Mouse (Mus musculus) embryo, embryonic 10 days (tissue): Measurements from ENCODE around the gene Skap1.

Experiments used
- DNase-seq: peaks from one replicate; pipeline ENCODE4 v3.0.0-alpha.2; 2015; ENCODE audit warnings: low spot score

Skap1 gene

DNA sequence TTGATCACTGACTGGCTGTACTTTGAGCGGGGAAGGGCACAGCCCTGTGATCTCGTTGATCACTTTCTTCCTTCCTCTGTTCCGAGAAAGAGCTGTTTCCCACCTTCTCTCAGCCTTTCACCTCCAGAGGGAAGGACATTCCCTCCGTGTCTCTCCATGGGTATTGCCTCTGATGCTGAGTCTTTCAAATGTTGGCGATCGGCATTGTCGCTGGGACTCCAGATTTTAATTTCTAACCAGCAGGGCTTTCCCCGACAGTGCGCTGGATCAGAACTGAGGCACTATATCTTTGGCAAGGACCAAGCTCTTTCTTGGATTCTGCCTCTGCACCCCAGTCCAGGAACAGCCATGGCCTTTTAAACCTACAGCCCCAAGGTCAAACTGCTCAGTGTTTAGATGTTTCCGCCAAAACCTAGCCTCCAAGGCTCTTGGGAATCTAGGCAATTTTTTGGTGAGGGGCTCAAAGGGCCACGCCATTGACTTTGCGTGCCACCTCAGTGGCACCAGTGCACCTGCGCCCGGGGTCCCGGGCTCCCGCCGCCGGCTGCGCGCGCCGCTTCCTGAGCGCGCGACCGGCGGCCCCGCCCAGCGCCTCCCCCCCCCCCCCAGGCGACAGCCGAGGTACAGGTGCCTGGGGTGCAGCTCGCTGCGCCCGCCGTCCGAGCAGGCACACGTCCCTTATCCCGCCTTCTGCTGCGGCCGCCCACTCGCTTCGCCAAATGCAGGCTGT, at the start of gene Skap1:
Skap1 (plus strand) TSS at position 608 of the 730 bp plus-strand sequence.
- DNase-seq: peak; percentile 28

DNA sequence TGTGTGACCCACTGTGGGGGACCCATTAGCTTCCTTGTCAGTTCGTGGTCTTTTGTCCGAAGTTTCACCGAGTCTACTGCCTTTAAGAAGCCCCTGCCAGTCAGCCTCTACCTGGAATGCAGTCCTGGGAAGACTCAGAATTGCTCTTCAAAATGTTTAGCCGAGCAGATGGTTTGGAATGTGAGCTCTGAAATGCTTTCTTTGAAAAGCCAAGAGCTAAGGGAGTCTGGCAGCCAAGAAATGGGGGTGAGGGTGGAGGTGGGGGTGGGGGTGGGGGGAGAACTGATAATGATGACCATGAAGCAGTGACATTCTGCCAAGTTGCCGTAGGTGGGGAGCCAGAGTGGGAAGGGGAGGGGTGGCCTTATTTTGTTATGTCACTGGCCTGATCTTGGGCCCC, 43.3 kb upstream of the Skap1 start:
- no peak for DNase-seq

DNA sequence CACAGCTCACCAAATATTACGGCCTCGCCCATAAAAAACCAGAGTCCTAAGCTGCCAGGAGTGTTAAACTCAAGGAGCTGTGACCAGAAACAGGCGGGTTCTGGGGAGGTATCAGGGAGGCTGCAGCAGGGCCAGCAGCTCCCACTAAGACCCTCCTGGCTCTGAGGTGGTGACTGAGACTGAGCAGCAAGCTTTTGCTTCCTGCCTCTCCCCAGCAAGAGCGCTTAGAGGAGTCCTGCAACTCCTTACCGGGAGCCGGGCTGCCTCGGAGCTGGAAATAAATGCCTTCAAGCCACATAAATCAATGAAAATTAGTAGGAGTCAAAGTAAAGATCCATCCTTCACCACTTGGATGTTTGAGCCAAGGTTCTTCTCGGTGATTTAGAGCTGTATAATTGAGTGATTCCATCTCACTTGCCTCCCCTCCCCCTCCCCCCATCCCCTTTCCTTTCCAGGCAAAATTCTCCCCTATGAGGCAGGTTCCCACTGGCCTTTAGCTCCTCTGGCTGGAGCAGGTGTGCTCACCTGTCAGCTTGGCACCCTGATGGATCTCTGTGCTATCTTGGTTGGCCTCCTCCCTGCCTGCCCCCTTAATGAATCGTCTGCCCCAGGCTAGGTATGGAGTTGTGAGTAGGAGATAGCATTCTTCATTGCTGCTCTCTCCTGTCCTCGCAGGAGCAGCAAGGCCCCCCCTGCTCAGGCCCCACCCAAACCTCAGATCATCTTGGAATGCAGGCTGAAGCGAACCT, 42.7 kb upstream of the Skap1 start:
- DNase-seq: peak; percentile 60

DNA sequence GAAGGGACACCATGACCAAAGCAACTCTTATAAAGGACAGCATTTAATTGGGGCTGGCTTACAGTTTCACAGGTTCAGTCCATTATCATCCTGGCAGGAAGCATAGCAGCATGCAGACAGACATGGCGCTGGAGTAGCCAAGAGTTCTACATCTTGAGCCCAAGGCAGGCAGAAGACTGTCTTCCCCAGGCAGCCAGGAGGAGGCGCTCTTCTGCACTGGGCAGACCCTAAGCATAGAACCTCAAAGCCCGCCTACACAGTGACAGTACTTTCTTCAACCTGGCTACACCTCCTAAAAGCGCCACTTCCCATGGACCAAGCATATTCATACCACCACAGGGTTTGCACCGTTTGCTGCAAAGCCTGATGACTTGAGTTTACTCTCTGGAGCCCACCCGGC, 39.2 kb upstream of the Skap1 start:
- DNase-seq: no peak

DNA sequence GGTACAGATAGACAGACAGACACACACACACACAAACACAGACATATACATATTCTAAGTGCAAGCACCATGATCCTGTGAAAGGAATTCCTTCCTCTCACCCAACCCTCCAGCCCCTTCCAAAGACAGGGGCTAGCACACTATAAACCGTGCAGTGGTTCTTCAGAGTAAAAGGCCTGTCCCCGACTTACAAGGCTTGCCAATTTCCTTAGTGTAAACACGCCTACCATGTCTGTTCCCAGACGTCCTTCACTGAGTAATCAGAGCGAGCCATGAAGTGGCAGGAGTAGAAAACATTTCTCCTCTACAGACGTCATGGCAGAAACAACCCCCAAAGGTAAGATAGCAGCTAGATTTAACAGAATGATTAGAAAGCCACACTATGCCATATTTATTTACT, 38.2 kb upstream of the Skap1 start:
- DNase-seq: no peak

DNA sequence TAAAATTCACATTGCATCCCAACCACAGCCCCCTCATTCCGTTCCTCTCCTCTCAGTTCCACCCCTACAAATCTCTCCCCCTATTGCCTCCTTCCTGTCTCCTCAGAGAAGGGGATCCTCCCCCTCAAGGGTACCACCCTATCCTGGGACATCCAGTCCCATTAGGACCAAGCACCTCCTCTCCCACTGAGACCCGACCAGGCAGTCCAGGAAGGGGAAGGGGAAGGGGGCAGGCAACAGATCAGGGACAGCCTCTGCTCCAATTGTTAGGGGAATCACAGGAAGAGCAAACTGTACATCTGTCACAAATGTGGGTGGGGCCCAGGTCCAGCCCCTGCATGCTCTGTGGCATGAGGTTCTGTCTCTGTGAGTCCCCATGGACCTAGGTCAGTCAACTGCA, 37.6 kb upstream of the Skap1 start:
- DNase-seq: no peak

DNA sequence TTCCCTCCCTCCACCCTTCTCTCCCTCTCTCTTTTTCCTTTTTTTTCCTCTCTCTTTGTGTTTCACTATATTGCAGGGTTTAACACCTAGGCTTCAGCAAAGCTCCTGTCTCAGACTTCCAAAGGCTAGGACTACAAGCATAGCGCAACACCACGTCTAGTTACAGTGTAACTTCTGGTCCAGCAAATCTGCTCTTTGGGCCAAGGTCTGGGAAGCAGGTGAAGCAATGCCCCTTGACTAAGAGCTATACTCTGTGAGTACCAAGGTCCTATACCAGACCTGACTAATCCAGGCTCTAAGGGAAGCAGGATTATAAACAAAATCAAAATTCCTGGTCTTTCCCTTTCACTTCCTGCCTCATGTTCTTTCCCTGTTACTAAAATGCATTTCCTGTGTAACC, 35.3 kb upstream of the Skap1 start:
- no peak for DNase-seq

DNA sequence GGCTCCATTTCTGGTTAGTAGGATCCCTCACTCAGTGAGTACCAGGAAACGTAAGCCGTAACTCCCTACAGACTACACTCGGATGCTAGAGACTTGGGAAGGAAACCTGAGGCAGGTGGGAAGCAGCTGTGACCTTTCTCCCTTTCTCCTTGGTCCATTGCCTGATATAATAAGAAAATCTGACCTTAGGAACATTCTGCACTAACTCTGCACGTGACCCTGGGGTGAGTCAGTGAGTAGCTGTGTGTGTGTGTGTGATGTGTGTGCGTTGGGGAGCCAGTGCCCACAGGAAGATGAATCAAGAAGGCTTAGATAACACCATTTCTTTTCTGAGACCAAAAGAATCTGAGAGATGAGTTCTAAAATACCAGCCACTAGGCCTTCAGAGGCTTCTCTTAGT, 34.5 kb upstream of the Skap1 start:
- DNase-seq: no peak

DNA sequence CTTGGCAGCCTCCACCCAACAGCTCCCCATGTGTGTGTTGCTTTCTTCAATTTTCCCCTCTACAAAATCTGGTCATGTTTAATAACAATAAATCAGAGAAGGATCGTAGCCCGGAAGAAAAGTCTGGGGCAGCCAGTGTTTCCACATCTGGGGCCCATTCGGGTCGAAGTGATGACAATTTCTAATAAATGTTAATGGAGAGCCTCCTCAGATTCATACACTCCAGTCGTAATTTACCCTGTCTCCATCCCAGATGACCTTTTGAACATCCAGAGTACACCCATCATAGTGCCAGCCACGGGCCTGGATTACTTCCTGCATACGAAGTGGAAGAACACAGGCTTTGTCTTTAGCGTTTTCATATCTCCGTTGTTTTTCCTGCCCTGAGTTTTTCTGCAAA, 32.5 kb upstream of the Skap1 start:
- no peak for DNase-seq

DNA sequence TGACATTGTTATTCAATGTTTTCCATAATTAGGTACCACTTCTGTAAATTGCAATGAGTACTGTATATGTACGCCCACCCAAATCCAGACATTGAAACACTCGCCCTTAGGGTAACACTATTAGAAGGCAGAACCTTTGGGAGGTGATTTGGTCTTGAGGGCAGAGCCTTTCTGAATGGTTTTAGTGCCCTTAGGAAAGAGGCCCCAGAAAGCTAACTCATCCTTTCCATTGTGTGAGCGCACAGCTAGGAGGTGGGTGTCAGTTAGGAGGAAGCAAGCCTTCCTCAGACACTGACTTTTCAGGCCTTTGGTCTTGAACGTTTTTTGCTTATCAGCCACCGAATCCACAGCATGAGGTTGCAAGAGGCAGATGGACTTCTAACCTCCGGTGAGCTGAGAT, 29.5 kb upstream of the Skap1 start:
- no peak for DNase-seq

DNA sequence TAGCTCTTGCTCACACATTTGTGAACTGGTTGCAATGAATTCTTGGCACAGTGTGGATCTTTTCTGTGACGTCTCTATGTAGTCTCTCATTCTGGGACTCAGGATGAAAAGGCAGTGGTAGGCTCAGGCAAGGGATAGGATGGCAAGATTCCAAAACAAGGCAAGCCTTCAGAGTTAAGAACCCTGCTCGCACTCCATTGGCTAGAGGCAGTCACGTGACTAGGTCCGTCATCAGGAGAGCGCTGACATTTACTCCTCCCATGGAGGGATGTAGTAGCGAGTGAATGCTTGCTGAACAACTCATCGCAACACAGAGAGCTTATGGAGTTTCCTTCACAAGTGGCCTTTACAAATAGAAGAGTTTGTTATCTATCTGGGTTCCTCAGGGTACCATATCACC, 27.9 kb upstream of the Skap1 start:
- peak; percentile 43 for DNase-seq

DNA sequence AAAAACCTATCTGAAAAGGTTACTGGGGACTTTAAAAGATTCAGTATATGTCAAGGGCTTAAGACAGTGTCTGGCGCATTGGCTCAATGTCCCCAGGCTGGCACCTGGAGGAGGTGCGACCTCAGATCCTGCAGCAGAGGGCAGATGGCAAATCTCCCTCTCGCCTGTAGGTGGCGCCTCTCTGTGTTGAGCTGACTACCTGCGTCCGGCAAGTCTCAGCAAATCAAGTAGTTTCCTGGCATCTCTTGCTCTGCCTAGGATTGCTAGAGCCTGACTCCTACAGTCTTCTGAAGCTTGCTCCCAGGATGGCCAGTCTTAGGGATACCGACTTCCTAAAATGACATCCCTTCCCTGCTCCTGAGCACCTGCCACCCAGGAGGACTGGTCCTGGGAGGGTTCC, 25.6 kb upstream of the Skap1 start:
- peak; percentile 86 for DNase-seq

DNA sequence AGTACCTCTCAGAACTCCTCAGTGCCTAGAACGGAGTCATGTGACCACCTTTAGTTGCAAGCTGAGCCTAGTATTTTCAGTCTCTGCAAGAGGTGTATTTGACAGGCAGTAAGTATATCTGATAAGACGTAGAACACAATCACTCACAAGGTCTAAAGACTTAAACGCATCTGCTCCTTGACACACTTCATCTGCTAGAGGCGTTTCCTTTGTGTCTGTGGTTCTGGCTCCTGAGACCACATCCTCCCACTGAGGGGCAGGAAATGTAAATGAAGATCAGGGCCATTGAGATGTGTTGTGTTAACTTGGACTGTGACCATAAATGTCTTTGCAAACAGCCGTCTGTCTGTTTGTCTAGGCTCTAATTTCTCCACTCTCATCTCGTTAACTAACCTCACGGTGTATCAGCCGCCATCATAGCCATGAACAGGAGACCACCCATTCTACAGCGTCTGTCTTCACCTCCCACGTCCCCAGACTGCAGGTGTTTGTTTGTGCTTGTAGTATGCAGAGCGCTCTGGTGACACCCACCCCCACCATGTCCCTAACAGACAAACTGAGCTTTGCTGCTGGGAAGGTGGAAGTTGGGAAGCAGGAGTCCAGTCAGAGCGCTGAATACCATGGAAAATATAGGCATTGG, 22.7 kb upstream of the Skap1 start:
- DNase-seq: no peak

DNA sequence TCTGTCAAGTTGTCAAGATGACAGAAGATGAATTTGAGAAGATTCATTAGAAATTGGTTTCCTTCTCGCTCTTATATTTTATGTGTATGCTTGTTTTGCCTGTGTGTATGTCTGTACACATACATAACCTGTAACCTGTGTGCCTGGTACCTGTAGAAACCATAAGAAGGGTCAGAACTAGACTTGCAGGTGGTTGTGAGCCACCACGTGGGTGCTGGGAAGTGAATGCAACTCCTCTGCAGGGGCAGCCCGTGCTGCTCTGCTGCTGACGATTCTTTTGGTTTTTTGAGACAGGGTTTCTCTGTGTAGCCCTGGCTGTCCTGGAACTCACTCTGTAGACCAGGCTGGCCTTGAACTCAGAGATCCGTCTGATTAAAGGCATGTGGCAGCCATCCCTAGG, 21.9 kb upstream of the Skap1 start:
- no peak for DNase-seq

DNA sequence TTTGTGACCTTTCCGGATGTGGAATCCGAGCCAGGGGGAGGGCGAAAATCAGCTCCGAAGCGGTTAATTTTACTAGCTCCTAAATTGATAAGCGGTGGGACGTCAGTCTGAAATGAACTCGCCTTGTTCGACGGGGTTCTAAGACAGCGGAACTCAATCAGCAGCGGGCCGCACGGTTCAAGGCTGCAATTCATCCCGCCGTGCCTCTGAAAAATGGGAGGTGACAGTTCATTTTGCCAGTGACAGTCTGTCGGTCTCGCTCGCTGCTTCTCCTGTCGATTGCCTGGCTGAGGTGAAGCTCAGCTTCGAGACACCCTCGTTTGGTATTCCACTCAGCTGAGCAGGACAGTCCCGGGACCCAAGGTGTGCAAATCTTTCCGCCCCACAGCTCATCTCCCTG, 16.5 kb upstream of the Skap1 start:
- no peak for DNase-seq

DNA sequence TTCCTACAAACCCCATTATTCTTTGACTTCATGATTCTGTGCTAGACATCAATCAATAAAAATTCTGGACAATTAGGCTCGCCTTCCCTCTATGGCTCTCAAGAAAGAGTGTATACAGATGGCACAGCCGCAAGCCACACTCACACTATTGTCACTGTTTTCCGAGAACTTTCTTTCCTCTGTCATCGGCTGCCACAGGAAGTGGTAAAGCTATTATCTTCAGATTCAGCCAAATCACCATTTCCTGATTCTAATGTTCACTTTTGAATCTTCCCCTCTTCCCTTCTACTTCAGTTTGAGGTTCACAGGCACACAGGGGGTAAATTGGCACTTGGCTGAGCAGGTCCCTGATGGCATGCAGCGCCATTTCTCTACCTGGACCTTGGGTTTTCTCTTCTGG, 9.3 kb upstream of the Skap1 start:
- DNase-seq: no peak

DNA sequence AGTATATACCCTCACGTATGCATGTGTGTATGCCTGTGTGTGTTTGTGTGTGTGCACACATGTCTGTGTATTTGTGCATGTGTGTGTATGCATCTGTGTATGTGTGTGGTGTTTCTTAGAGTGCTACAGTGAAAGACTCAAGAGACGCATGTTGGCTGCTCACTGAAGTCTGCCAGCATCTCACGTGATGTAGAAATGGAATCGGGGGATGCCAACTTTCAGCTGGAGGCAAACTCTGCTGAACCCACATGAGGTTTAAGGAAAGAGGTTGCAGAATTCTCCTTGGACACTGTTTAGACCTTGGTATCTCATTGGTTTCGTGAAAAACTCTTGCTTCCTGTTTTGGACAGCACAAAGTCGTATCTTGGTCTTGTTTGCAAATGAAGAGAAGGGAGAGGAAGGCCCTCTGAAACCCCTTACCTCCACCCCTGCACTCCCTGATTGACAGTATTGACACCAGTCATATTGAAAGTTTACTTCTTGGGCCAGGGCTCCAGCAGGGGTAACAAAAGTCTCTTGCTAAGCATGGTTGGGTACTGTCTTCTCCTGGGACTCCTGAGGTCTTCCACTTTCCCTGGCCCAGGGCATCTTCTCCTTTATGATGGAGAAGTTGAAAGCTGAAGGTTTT, 8.6 kb upstream of the Skap1 start:
- DNase-seq: no peak

DNA sequence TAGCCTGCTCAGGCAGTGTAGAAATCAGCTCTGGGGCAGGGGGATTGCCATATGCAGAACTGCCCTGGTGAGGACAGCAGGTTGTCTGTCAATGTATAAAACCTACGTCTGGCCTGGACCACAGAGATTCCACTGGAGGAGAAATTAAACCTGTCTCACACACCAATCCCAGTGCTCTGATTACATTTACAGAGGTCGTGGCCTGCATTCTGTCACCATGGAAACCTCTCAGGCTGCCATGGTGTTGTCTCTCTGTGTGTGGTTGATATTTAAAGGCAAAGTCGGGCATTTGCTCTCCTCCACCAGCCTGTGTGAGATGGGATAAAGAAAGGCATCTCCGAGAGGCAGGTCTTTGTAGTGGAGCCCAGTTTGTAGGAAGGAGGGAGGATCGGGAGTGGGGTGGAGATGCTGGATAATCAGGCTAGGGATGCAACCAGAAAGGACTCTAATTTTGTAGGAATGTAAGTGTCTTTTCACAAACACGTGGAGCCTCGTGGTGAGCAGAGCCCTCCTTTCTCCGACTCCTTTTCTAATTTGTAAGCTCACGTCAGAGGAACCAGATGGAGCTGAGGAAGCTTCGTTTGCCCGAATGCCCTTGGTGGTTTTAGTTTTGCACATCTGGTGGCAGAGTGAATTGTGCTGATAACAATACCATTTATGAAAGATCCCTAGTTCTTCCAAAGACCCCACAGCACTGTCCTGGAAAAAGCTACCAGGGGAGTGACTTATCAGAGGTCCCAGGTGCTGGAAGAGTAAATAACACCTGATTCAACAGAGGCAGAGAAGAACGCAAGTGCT, 7.7 kb upstream of the Skap1 start:
- DNase-seq: peak; percentile 71

DNA sequence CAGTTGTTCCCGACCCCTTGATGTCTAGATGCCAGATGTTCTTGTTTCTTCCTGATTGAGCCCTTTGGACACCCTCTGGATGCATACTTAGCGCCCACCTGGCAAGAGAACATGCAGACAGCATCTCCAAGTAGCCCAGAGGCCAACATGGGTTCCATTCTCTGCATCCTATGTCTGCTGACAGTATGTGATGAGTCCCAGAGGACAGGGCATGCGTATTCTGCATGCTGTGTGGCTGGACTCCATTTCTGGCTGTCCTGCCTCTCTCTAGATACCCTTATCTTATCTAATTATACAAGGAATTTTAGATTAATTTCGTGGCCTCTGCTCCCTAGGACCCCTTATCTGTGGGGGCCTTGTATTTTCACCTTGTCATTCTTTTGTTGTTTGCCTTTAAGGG, 2.6 kb upstream of the Skap1 start:
- DNase-seq: peak; percentile 33

DNA sequence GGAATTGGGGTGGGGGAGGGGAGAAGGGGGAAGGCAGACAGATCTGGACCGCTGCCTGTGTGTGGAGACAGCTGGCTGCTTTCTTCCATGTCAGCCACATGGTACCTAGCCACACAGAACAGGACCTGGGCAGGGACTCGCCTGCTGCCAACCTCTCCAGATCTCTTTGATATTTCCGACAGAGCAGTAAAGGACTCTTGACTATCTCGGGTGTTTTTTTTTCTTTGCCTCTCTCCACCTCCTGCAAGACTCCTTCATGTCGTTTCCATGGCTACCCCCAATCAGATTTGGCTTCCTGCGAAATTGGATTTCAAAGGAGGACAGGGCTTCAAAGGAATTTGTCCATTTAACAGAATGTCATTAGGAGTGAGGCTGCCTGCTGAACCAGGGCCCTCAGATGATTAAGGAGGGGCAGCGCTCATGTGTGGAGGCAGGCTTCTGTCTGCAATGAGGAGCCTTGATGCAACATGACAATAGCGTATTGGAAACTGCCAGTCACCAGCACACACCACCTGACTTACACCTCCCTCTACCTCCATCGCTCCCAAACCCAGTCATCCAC, 2.1 kb upstream of the Skap1 start:
- peak; percentile 68 for DNase-seq

DNA sequence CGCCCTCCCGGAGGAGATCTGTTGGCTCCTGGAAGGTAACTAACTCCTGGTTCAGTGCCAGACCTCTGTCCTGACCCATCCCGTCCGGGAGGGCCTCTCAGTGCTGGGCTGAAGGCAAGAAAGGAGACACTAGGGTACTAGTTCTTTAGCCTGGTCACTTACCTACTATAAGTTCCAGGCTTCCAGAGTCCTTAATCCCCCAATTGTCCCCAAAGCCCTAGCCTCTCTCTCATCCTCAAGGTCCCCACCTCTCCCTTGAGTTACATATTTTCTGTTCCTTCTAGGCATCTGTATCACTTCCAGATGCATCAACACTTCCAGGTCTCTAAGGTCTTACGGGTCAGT, 295 bp downstream of the Skap1 start:
- DNase-seq: no peak
